Comparison of ENCODE assay signal across 15 mouse cellular contexts in genomic region chr17:6776123-6776522, GRCm38 (mm10). TPM values are rescaled to one million over a fixed set of nuclear protein-coding genes. Genes with fewer than 3 reads are reported as not detected.
DNase-seq lines count a peak whose midpoint lies in the region; ATAC-seq and TF ChIP-seq lines count a peak whose summit lies in the region.
"Had no signal": no experiment of that assay in that cellular context is flagged by ENCODE, and none has a peak within 500 bp of the region (broad histone marks: within the 10 kb centered on the region; RNA-seq: fewer than 3 reads in every experiment).

No protein-coding gene starts in this region.

- H3K9ac ChIP-seq in forebrain, embryonic 14.5 days (ENCODE audit: low read length) = no peak overlapping the region
- H3K9ac ChIP-seq in forebrain, postnatal 0 days = no peak overlapping the region
- 0 out of 2 replicates have a peak overlapping the region, but pooled peaks have one; percentile 22 for H3K9ac ChIP-seq in kidney, embryonic 16.5 days (replicated peaks; ENCODE audit: low read length)
- H3K9ac ChIP-seq in CH12.LX (ENCODE audit: insufficient read depth, low read depth) = 0 out of 2 replicates have a peak overlapping the region, but pooled peaks have one; percentile 85
- no peak overlapping the region for H3K9ac ChIP-seq in intestine, postnatal 0 days (ENCODE audit: low read depth, low read length)
- H3K9ac ChIP-seq: hindbrain, embryonic 12.5 days had no signal

- H3K36me3 ChIP-seq in forebrain, embryonic 14.5 days (ENCODE audit: control insufficient read depth, insufficient read depth, low read length) = no peaks in the 10 kb centered on the region
- H3K36me3 ChIP-seq in forebrain, postnatal 0 days (ENCODE audit: insufficient read depth) = no peaks in the 10 kb centered on the region
- no peaks in the 10 kb centered on the region for H3K36me3 ChIP-seq in kidney, embryonic 16.5 days (ENCODE audit: insufficient read depth, low read length)
- peaks cover 13 to 43% of the 10 kb centered on the region in 2 experiments for H3K36me3 ChIP-seq in CH12.LX (replicated peaks in 1 of 2; ENCODE audit: control insufficient read depth in 1 of 2, insufficient read depth in 1 of 2, low read length in 1 of 2)
- peaks cover 5% of the 10 kb centered on the region; the same call in 1 of the 2 replicates for H3K36me3 ChIP-seq in intestine, postnatal 0 days (ENCODE audit: control insufficient read depth, insufficient read depth)
- H3K36me3 ChIP-seq: heart, embryonic 15.5 days; hindbrain, embryonic 12.5 days had no signal

- dilution Hi-C loops in CH12.LX (cut with MboI; ENCODE audit: extremely low pct_ligation_motif_present, extremely low pct_unique_long_range_greater_than_20kb, low sequenced_read_pairs) = no loop called here

- H3K4me2 ChIP-seq in forebrain, embryonic 14.5 days (ENCODE audit: low read length) = peak overlapping the region; percentile 12; the same call in 1 of the 2 replicates
- H3K4me2 ChIP-seq in forebrain, postnatal 0 days (ENCODE audit: low read depth) = no peak overlapping the region
- no peak overlapping the region for H3K4me2 ChIP-seq in kidney, embryonic 16.5 days (replicated peaks; ENCODE audit: low read depth, low read length)
- peak overlapping the region; percentile 52; the same call in 1 of the 2 replicates for H3K4me2 ChIP-seq in CH12.LX (ENCODE audit: insufficient read depth, low read depth, poor library complexity, severe bottlenecking)
- H3K4me2 ChIP-seq in intestine, postnatal 0 days (replicated peaks; ENCODE audit: low read depth) = peak overlapping the region; percentile 47; the same call in 1 of the 2 replicates
- H3K4me2 ChIP-seq: heart, embryonic 15.5 days; hindbrain, embryonic 12.5 days; midbrain, embryonic 11.5 days had no signal

- no peak overlapping the region for H3K27ac ChIP-seq in forebrain, embryonic 14.5 days (ENCODE audit: low read depth, low read length)
- H3K27ac ChIP-seq in forebrain, postnatal 0 days (ENCODE audit: low read depth, low read length) = no peak overlapping the region
- H3K27ac ChIP-seq in kidney, embryonic 16.5 days (ENCODE audit: low read length) = peak overlapping the region; percentile 39
- no peak overlapping the region for H3K27ac ChIP-seq in CH12.LX (ENCODE audit: insufficient read depth, low read depth)
- H3K27ac ChIP-seq in intestine, postnatal 0 days (ENCODE audit: low read depth, low read length) = no peak overlapping the region; the same call in 1 of the 2 replicates
- H3K27ac ChIP-seq: hindbrain, embryonic 12.5 days had no signal

- ATAC-seq in forebrain, embryonic 14.5 days = no peak
- ATAC-seq in forebrain, postnatal 0 days = no peak
- ATAC-seq in kidney, embryonic 16.5 days (ENCODE audit: low FRiP score, low TSS enrichment) = no peak
- no peak for ATAC-seq in intestine, postnatal 0 days

- no peaks in the 10 kb centered on the region for H3K9me3 ChIP-seq in forebrain, embryonic 14.5 days (replicated peaks; ENCODE audit: control insufficient read depth, low read length)
- no peaks in the 10 kb centered on the region for H3K9me3 ChIP-seq in forebrain, postnatal 0 days (ENCODE audit: low read length)
- no peaks in the 10 kb centered on the region for H3K9me3 ChIP-seq in kidney, embryonic 16.5 days (ENCODE audit: low read length)
- H3K9me3 ChIP-seq in CH12.LX (replicated peaks; ENCODE audit: low read length) = no peaks in the 10 kb centered on the region
- no peaks in the 10 kb centered on the region for H3K9me3 ChIP-seq in intestine, postnatal 0 days (ENCODE audit: control insufficient read depth)
- H3K9me3 ChIP-seq: heart, embryonic 15.5 days; hindbrain, embryonic 12.5 days had no signal

- no peak for TF ChIP-seq RAD21 in CH12.LX (IDR thresholded peaks at IDR 0.05; ENCODE audit: low read depth, low read length)

- DNase-seq in forebrain, embryonic 14.5 days (ENCODE audit: low spot score) = no peak
- DNase-seq in forebrain, postnatal 0 days = no peak
- DNase-seq in kidney, adult 18-20 months = no peak
- DNase-seq in CH12.LX (ENCODE audit: extremely low read depth) = no peak
- DNase-seq in cerebellum, adult 8-10 months = no peak
- DNase-seq in right cerebral cortex, adult 18-20 months = no peak
- DNase-seq: adrenal gland, adult 2 months; cerebellum, adult 18-20 months; embryo, embryonic 11 days; kidney, adult 9 months had no signal

- in situ Hi-C loops in CH12.LX (cut with MboI; ENCODE audit: low pct_ligation_motif_present, low pct_unique_long_range_greater_than_20kb, low sequenced_read_pairs) = no loop called here

- no peak overlapping the region for H3K4me3 ChIP-seq in forebrain, embryonic 14.5 days (ENCODE audit: low read depth, low read length)
- H3K4me3 ChIP-seq in forebrain, postnatal 0 days (ENCODE audit: low read depth, low read length) = no peak overlapping the region
- H3K4me3 ChIP-seq in kidney, embryonic 16.5 days (ENCODE audit: low read length) = no peak overlapping the region
- H3K4me3 ChIP-seq in CH12.LX (replicated peaks in 1 of 3; ENCODE audit: low read depth in 2 of 3, low read length in 2 of 3, poor library complexity in 1 of 3) = peak overlapping the region in 1 of 3 experiments; percentile 49
- no peak overlapping the region for H3K4me3 ChIP-seq in intestine, postnatal 0 days (ENCODE audit: low read depth, low read length)
- H3K4me3 ChIP-seq: heart, embryonic 15.5 days; hindbrain, embryonic 12.5 days had no signal

- no peak for TF ChIP-seq EP300 in CH12.LX (IDR thresholded peaks at IDR 0.05; ENCODE audit: low read length)

- no peak for TF ChIP-seq POLR2A in CH12.LX (IDR thresholded peaks at IDR 0.05; ENCODE audit: low read depth, low read length)

- no peak for TF ChIP-seq CTCF in forebrain, postnatal 0 days (IDR thresholded peaks at IDR 0.05; ENCODE audit: low read depth)
- TF ChIP-seq CTCF in CH12.LX (conservative IDR thresholded peaks at IDR 0.05 in 1 of 2, IDR thresholded peaks at IDR 0.05 in 1 of 2; ENCODE audit: low read depth in 2 of 2, low read length in 2 of 2) = no peak
- no peak for TF ChIP-seq CTCF in intestine, postnatal 0 days (IDR thresholded peaks at IDR 0.05; ENCODE audit: low read depth)

- H3K4me1 ChIP-seq in forebrain, embryonic 14.5 days (ENCODE audit: control insufficient read depth, insufficient read depth, low read length) = peaks cover 12% of the 10 kb centered on the region
- no peaks in the 10 kb centered on the region for H3K4me1 ChIP-seq in forebrain, postnatal 0 days (ENCODE audit: insufficient read depth)
- peaks cover 85% of the 10 kb centered on the region for H3K4me1 ChIP-seq in kidney, embryonic 16.5 days (ENCODE audit: insufficient read depth, low read length)
- H3K4me1 ChIP-seq in CH12.LX (ENCODE audit: control insufficient read depth in 1 of 2, insufficient read depth in 2 of 2) = peaks cover 19 to 70% of the 10 kb centered on the region in 2 experiments
- peaks cover 18% of the 10 kb centered on the region for H3K4me1 ChIP-seq in intestine, postnatal 0 days (replicated peaks; ENCODE audit: control insufficient read depth, insufficient read depth, low read length)

- H3K79me2 ChIP-seq in CH12.LX (replicated peaks; ENCODE audit: control insufficient read depth, extremely low read depth, insufficient read depth, poor library complexity, severe bottlenecking) = peaks cover 91% of the 10 kb centered on the region

- H3K27me3 ChIP-seq in forebrain, embryonic 14.5 days (replicated peaks; ENCODE audit: control insufficient read depth, insufficient read depth, low read length) = no peaks in the 10 kb centered on the region
- no peaks in the 10 kb centered on the region for H3K27me3 ChIP-seq in forebrain, postnatal 0 days (ENCODE audit: insufficient read depth, low read length)
- H3K27me3 ChIP-seq in kidney, embryonic 16.5 days (ENCODE audit: insufficient read depth, low read length) = 0 out of 2 replicates have a peak, but pooled peaks cover 5% of the 10 kb centered on the region
- no peaks in the 10 kb centered on the region for H3K27me3 ChIP-seq in CH12.LX (replicated peaks)
- H3K27me3 ChIP-seq in intestine, postnatal 0 days (replicated peaks; ENCODE audit: control insufficient read depth, insufficient read depth, low read length) = no peaks in the 10 kb centered on the region
- H3K27me3 ChIP-seq: heart, embryonic 15.5 days had no signal

- 40% methylated on average over 6 of the region's 6 CpGs for WGBS in forebrain, embryonic 14.5 days
- WGBS in forebrain, postnatal 0 days = 40% methylated on average over 6 of the region's 6 CpGs
- WGBS in kidney, embryonic 16.5 days = 49% methylated on average over 6 of the region's 6 CpGs
- 34% methylated on average over 6 of the region's 6 CpGs for WGBS in intestine, postnatal 0 days

TF ChIP-seq in CH12.LX, 34 proteins besides CTCF, POLR2A, EP300 and RAD21:
- TF ChIP-seq UBTF (IDR thresholded peaks at IDR 0.05; ENCODE audit: low read depth, low read length) (no peak), TCF12 (IDR thresholded peaks at IDR 0.05; ENCODE audit: low read depth, low read length) (no peak), JUND (conservative IDR thresholded peaks at IDR 0.05; ENCODE audit: low read depth, low read length) (no peak), SIN3A (IDR thresholded peaks at IDR 0.05; ENCODE audit: low read length) (no peak), MYC (IDR thresholded peaks at IDR 0.05; ENCODE audit: low read depth, low read length) (no peak), TBP (conservative IDR thresholded peaks at IDR 0.05; ENCODE audit: low read depth, low read length) (no peak)

RNA-seq across cellular contexts. Expression of gene Ezr, which starts 6.5 kb away (rescaled TPM):
- polyA plus RNA-seq in forebrain, embryonic 14.5 days (2014; fragmentation: Nextera tagmentation; extraction: Ambion mirVana) = 94.0 and 101 TPM in 2 replicates
- 37.8 and 45.4 TPM in 2 replicates for total RNA-seq in forebrain, postnatal 0 days (2014; rRNA removed)
- polyA plus RNA-seq in forebrain, postnatal 0 days (2015; fragmentation: Nextera tagmentation; extraction: Ambion mirVana) = 51.6 and 60.2 TPM in 2 replicates
- polyA plus RNA-seq in kidney, embryonic 16.5 days (2015; fragmentation: Nextera tagmentation; extraction: Ambion mirVana) = 240 and 248 TPM in 2 replicates
- total RNA-seq in CH12.LX (2012; rRNA removed) = 107 and 115 TPM in 2 replicates
- 123 and 139 TPM in 2 replicates for total RNA-seq in CH12.LX (2014; rRNA removed)
- 207 and 290 TPM in 2 replicates for polyA plus RNA-seq in CH12.LX (2012; ENCODE audit: insufficient read length, low read depth)
- polyA plus RNA-seq in intestine, postnatal 0 days (2015; fragmentation: Nextera tagmentation; extraction: Ambion mirVana) = 342 and 379 TPM in 2 replicates

Comparison
In these comparisons a context has a peak if more than half of its experiments do, and no peak if none do; other contexts are left out.
1. H3K4me2 ChIP-seq: peak in forebrain, embryonic 14.5 days (single experiment), CH12.LX (single experiment) and intestine, postnatal 0 days (single experiment); none in forebrain, postnatal 0 days (single experiment) and kidney, embryonic 16.5 days (single experiment).
2. H3K9ac ChIP-seq: peak in kidney, embryonic 16.5 days (single experiment) and CH12.LX (single experiment); none in forebrain, embryonic 14.5 days (single experiment), forebrain, postnatal 0 days (single experiment) and intestine, postnatal 0 days (single experiment).